Mouse (Mus musculus): ENCODE measurements around the gene Katnal1.

DNA sequence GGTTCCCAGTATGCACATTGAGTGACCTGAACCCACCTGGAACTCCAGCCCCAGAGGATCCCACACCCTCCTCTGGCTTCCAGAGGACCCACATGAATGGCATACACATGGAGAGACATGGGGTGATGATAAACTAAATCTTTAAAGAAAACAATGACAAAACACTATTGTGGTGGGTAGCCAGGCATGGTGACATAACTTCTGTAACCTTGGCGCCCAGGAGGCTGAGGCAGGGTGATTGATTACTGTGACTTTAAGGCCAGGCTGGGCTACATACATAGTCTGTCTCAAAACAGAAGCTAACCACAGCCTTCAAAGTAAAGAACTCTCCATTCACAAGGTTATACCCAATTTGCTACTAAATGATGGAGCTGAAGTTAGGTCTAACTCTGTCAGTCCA is 35.1 kb upstream of the Katnal1 start:
- TF ChIP-seq CTCF (IDR thresholded peaks at IDR 0.05; ENCODE audit: control insufficient read depth, insufficient read depth, insufficient read length) (no peak), MAX (IDR thresholded peaks at IDR 0.05) (no peak), MYOD1 (IDR thresholded peaks at IDR 0.05; ENCODE audit: control insufficient read depth, insufficient read length, low read depth) (no peak), CEBPB (IDR thresholded peaks at IDR 0.05; ENCODE audit: low read depth) (no peak), USF1 (IDR thresholded peaks at IDR 0.05; ENCODE audit: low read depth) (no peak)
